Mouse (Mus musculus) erythroblast, embryonic 14.5 days (primary cell): ENCODE measurements around the gene Mobp.

ENCODE experiments used
- GATA1 ChIP-seq: IDR thresholded peaks from 2 replicates; pipeline ENCODE4 v1.6.1; 2012; ENCODE audit warnings: low read length, inconsistent platforms, mixed read lengths
- TAL1 ChIP-seq: IDR thresholded peaks from 3 replicates; pipeline ENCODE4 v1.6.1; 2012; ENCODE audit warnings: low read length, inconsistent platforms, mixed read lengths

GRCm38 (mm10) chr9:120214978-120215495 is 65.5 kb downstream of the Mobp start:
- no peak for TF ChIP-seq GATA1
- no peak for TF ChIP-seq TAL1
